Mouse (Mus musculus) liver, embryonic 12.5 days (tissue): ENCODE measurements around the gene Lonrf2. TPM values are rescaled to one million over a fixed set of nuclear protein-coding genes. Genes with fewer than 3 reads are reported as not detected.

Source experiments
- ATAC-seq: fragments of 200-750 bp; cut with Nextera tagmentation; 2 replicates; pipeline ENCODE4 v1.8.0; 2017; ENCODE audit warnings: moderate number of reproducible peaks, mild to moderate bottlenecking, moderate library complexity
- H3K27ac ChIP-seq: fragments of 300-500 bp; sonication (generic); 2 replicates; pipeline ENCODE4 v1.5.1; 2016; ENCODE audit warnings: mild to moderate bottlenecking
- H3K27me3 ChIP-seq: fragments of 300-500 bp; sonication (generic); replicated peaks from 2 replicates; pipeline ENCODE4 v1.6.1; 2016; ENCODE audit warnings: mild to moderate bottlenecking, moderate library complexity
- H3K36me3 ChIP-seq: fragments of 300-500 bp; sonication (generic); 2 replicates; pipeline ENCODE4 v1.6.1; 2016; ENCODE audit warnings: mild to moderate bottlenecking, moderate library complexity
- H3K4me1 ChIP-seq: fragments of 300-500 bp; sonication (generic); 2 replicates; pipeline ENCODE4 v1.6.1; 2016
- H3K4me2 ChIP-seq: fragments of 300-500 bp; sonication (generic); 2 replicates; pipeline ENCODE4 v1.6.1; 2016; ENCODE audit warnings: mild to moderate bottlenecking, moderate library complexity
- H3K4me3 ChIP-seq: fragments of 300-500 bp; sonication (generic); 2 replicates; pipeline ENCODE4 v1.5.1; 2016; ENCODE audit warnings: mild to moderate bottlenecking, moderate library complexity
- H3K9ac ChIP-seq: fragments of 300-500 bp; sonication (generic); 2 replicates; pipeline ENCODE4 v1.6.1; 2016; ENCODE audit warnings: mild to moderate bottlenecking, moderate library complexity
- H3K9me3 ChIP-seq: fragments of 300-500 bp; sonication (generic); replicated peaks from 2 replicates; pipeline ENCODE4 v1.6.1; 2016; ENCODE audit warnings: mild to moderate bottlenecking, moderate library complexity
- WGBS: fragments of 180-500 bp; shearing (Covaris S2); methylation state at CpG from one replicate; pipeline ENCODE4 v1.1.7; 2016; ENCODE audit not compliant: insufficient replicate concordance; 5-methylcytosine and 5-hydroxymethylcytosine counted together
- polyA plus RNA-seq: library from polyadenylated mRNA; unstranded; fragments of >200 nt; fragmentation: Nextera tagmentation; extraction: Ambion mirVana; gene quantifications from 2 replicates; pipeline ENCODE4 v1.2.1, GENCODE M21; 2016

Gene Lonrf2
- polyA plus RNA-seq, 1 experiment from 2014 or later = 0.15 TPM

- 26% methylated on average over 3 of the region's 3 CpGs for WGBS
- Histone ChIP-seq H3K4me2 (no peak overlapping the region), H3K9me3 (no peaks in the 10 kb centered on the region), H3K36me3 (no peaks in the 10 kb centered on the region), H3K4me1 (no peaks in the 10 kb centered on the region), H3K27ac (no peak overlapping the region), H3K4me3 (no peak overlapping the region), H3K27me3 (peaks cover 49% of the 10 kb centered on the region), H3K9ac (no peak overlapping the region)
- ATAC-seq = no peak
These were observed 1.6 kb downstream of the Lonrf2 start for GRCm38 (mm10) chr1:38834899-38835298.

- Histone ChIP-seq H3K36me3 (no peaks in the 10 kb centered on the region), H3K27me3 (no peaks in the 10 kb centered on the region), H3K27ac (no peak overlapping the region), H3K4me3 (no peak overlapping the region), H3K4me1 (no peaks in the 10 kb centered on the region), H3K4me2 (no peak overlapping the region), H3K9ac (no peak overlapping the region), H3K9me3 (no peaks in the 10 kb centered on the region)
- ATAC-seq = no peak
- 41% methylated on average over 2 of the region's 2 CpGs for WGBS
These were observed 11.6 kb downstream of the Lonrf2 start for GRCm38 (mm10) chr1:38824926-38825325.

- Histone ChIP-seq H3K9ac (no peak overlapping the region), H3K27ac (no peak overlapping the region), H3K4me1 (no peaks in the 10 kb centered on the region), H3K4me3 (no peak overlapping the region), H3K36me3 (no peaks in the 10 kb centered on the region), H3K9me3 (no peaks in the 10 kb centered on the region), H3K4me2 (no peak overlapping the region), H3K27me3 (no peaks in the 10 kb centered on the region)
- no peak for ATAC-seq
- WGBS = 51% methylated on average over 2 of the region's 2 CpGs
These were observed 12.7 kb downstream of the Lonrf2 start for GRCm38 (mm10) chr1:38823851-38824250.

GRCm38 (mm10) chr1:38819691-38820090 lies 16.8 kb downstream of the Lonrf2 start:
- no peaks in the 10 kb centered on the region for H3K4me1 ChIP-seq
- no peak overlapping the region for H3K4me3 ChIP-seq
- H3K27me3 ChIP-seq = no peaks in the 10 kb centered on the region
- no peak for ATAC-seq
- no peaks in the 10 kb centered on the region for H3K9me3 ChIP-seq
- no peaks in the 10 kb centered on the region for H3K36me3 ChIP-seq
- no peak overlapping the region for H3K4me2 ChIP-seq
- no peak overlapping the region for H3K27ac ChIP-seq
- H3K9ac ChIP-seq = no peak overlapping the region

GRCm38 (mm10) chr1:38817671-38818070 lies 18.8 kb downstream of the Lonrf2 start:
- H3K4me2 ChIP-seq = no peak overlapping the region
- WGBS = 46% methylated on average over 3 of the region's 3 CpGs
- H3K27ac ChIP-seq = no peak overlapping the region
- H3K4me1 ChIP-seq = no peaks in the 10 kb centered on the region
- no peaks in the 10 kb centered on the region for H3K36me3 ChIP-seq
- no peaks in the 10 kb centered on the region for H3K27me3 ChIP-seq
- H3K9me3 ChIP-seq = no peaks in the 10 kb centered on the region
- H3K4me3 ChIP-seq = no peak overlapping the region
- H3K9ac ChIP-seq = no peak overlapping the region
- no peak for ATAC-seq

- Histone ChIP-seq H3K4me1 (no peaks in the 10 kb centered on the region), H3K36me3 (no peaks in the 10 kb centered on the region), H3K4me2 (no peak overlapping the region), H3K9me3 (no peaks in the 10 kb centered on the region), H3K4me3 (no peak overlapping the region), H3K9ac (no peak overlapping the region), H3K27me3 (no peaks in the 10 kb centered on the region), H3K27ac (no peak overlapping the region)
- WGBS = 64% methylated on average over 9 of the region's 9 CpGs
- ATAC-seq = no peak
These were observed 19.2 kb downstream of the Lonrf2 start for GRCm38 (mm10) chr1:38817268-38817667.

- no peak overlapping the region for H3K4me2 ChIP-seq
- WGBS = 58% methylated on average over 4 of the region's 4 CpGs
- H3K9ac ChIP-seq = no peak overlapping the region
- H3K4me3 ChIP-seq = no peak overlapping the region
- no peak overlapping the region for H3K27ac ChIP-seq
- H3K27me3 ChIP-seq = no peaks in the 10 kb centered on the region
- ATAC-seq = no peak
- H3K36me3 ChIP-seq = no peaks in the 10 kb centered on the region
- no peaks in the 10 kb centered on the region for H3K9me3 ChIP-seq
- H3K4me1 ChIP-seq = no peaks in the 10 kb centered on the region
These were observed 20.2 kb downstream of the Lonrf2 start for GRCm38 (mm10) chr1:38816306-38816705.

- WGBS = 84% methylated on average over 4 of the region's 4 CpGs
- no peak for ATAC-seq
- Histone ChIP-seq H3K4me2 (no peak overlapping the region), H3K36me3 (no peaks in the 10 kb centered on the region), H3K4me3 (no peak overlapping the region), H3K27me3 (no peaks in the 10 kb centered on the region), H3K9me3 (no peaks in the 10 kb centered on the region), H3K9ac (no peak overlapping the region), H3K4me1 (no peaks in the 10 kb centered on the region), H3K27ac (no peak overlapping the region)
These were observed 29.4 kb downstream of the Lonrf2 start for GRCm38 (mm10) chr1:38807121-38807520.

- H3K4me3 ChIP-seq = no peak overlapping the region
- H3K9me3 ChIP-seq = no peaks in the 10 kb centered on the region
- no peak for ATAC-seq
- H3K27me3 ChIP-seq = no peaks in the 10 kb centered on the region
- H3K27ac ChIP-seq = no peak overlapping the region
- 56% methylated on average over 7 of the region's 7 CpGs for WGBS
- H3K36me3 ChIP-seq = no peaks in the 10 kb centered on the region
- no peak overlapping the region for H3K9ac ChIP-seq
- no peak overlapping the region for H3K4me2 ChIP-seq
- no peaks in the 10 kb centered on the region for H3K4me1 ChIP-seq
These were observed 36.1 kb downstream of the Lonrf2 start for GRCm38 (mm10) chr1:38800402-38800801.

- no peak overlapping the region for H3K4me3 ChIP-seq
- H3K36me3 ChIP-seq = no peaks in the 10 kb centered on the region
- H3K4me2 ChIP-seq = no peak overlapping the region
- no peaks in the 10 kb centered on the region for H3K9me3 ChIP-seq
- H3K4me1 ChIP-seq = no peaks in the 10 kb centered on the region
- no peak overlapping the region for H3K9ac ChIP-seq
- ATAC-seq = no peak
- WGBS = 31% methylated on average over 3 of the region's 3 CpGs
- no peaks in the 10 kb centered on the region for H3K27me3 ChIP-seq
- H3K27ac ChIP-seq = no peak overlapping the region
These were observed 37.2 kb downstream of the Lonrf2 start for GRCm38 (mm10) chr1:38799304-38799703.

- H3K36me3 ChIP-seq = no peaks in the 10 kb centered on the region
- H3K4me2 ChIP-seq = no peak overlapping the region
- no peak overlapping the region for H3K9ac ChIP-seq
- 84% methylated on average over 6 of the region's 6 CpGs for WGBS
- no peak for ATAC-seq
- H3K4me1 ChIP-seq = no peaks in the 10 kb centered on the region
- H3K27me3 ChIP-seq = no peaks in the 10 kb centered on the region
- H3K4me3 ChIP-seq = no peak overlapping the region
- no peak overlapping the region for H3K27ac ChIP-seq
- H3K9me3 ChIP-seq = no peaks in the 10 kb centered on the region
These were observed 39.6 kb downstream of the Lonrf2 start for GRCm38 (mm10) chr1:38796936-38797335.

- no peaks in the 10 kb centered on the region for H3K27me3 ChIP-seq
- no peak overlapping the region for H3K4me3 ChIP-seq
- no peaks in the 10 kb centered on the region for H3K36me3 ChIP-seq
- H3K9me3 ChIP-seq = no peaks in the 10 kb centered on the region
- 55% methylated on average over 5 of the region's 5 CpGs for WGBS
- H3K4me2 ChIP-seq = no peak overlapping the region
- H3K4me1 ChIP-seq = no peaks in the 10 kb centered on the region
- H3K27ac ChIP-seq = no peak overlapping the region
- ATAC-seq = no peak
- no peak overlapping the region for H3K9ac ChIP-seq
These were observed 41.0 kb downstream of the Lonrf2 start for GRCm38 (mm10) chr1:38795496-38795895.

- Histone ChIP-seq H3K4me1 (no peaks in the 10 kb centered on the region), H3K27me3 (no peaks in the 10 kb centered on the region; the same call in 1 of the 2 replicates), H3K36me3 (no peaks in the 10 kb centered on the region), H3K4me3 (no peak overlapping the region), H3K9me3 (no peaks in the 10 kb centered on the region), H3K9ac (no peak overlapping the region), H3K4me2 (no peak overlapping the region), H3K27ac (no peak overlapping the region)
- no peak for ATAC-seq
- WGBS = 62% methylated on average over 9 of the region's 9 CpGs
These were observed 45.3 kb downstream of the Lonrf2 start for GRCm38 (mm10) chr1:38791016-38791810.
